Mouse (Mus musculus) kidney, adult 2 months (tissue): Measurements from ENCODE around the gene Ak7.

Experiments
- CTCF ChIP-seq: fragments of 200-500 bp; conservative IDR thresholded peaks from 2 replicates; pipeline ENCODE4 v1.5.1; 2011; ENCODE audit warnings: low read depth, mild to moderate bottlenecking, control low read depth, low read length, moderate library complexity, mixed read lengths; ENCODE audit not compliant: insufficient read depth, insufficient read length
- POLR2A ChIP-seq: fragments of 200-500 bp; IDR thresholded peaks from one replicate; pipeline ENCODE4 v1.6.1; 2011; ENCODE audit warnings: low read depth, low read length, control low read depth

DNA sequence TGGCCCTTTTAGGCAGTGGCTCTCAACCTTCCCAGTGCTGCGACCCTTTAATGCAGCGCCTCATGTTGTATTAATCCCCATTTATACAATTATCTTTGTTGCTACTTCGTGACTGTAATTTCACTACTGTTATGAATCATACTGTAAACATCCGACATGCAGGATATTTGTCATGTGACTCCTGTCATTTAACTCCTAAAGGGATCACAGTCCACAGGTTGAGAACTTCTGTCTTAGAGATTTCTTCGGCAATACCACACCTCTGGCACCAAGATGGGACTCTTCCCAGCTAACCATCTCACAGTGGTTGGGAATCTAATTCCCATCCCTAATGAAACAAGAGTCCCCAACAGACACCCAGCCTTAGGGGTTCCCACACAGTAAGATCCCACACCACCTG lies 42.3 kb downstream of the Ak7 start:
- no peak for TF ChIP-seq CTCF
- TF ChIP-seq POLR2A, result no peak
